Mouse (Mus musculus) megakaryocyte, embryonic 14.5 days (primary cell): ENCODE measurements around the gene Il17re. TPM values are rescaled to one million over a fixed set of nuclear protein-coding genes. Genes with fewer than 3 reads are reported as not detected.

Experiments
- H3K27me3 ChIP-seq: replicated peaks from 2 replicates; pipeline ENCODE3; 2012; ENCODE audit warnings: inconsistent platforms
- H3K36me3 ChIP-seq: replicated peaks from 2 replicates; pipeline ENCODE3; 2012; ENCODE audit warnings: low read length, inconsistent platforms, mixed read lengths
- H3K4me1 ChIP-seq: 2 replicates; pipeline ENCODE4 v1.6.1; 2012; ENCODE audit warnings: inconsistent platforms
- H3K4me3 ChIP-seq: replicated peaks from 2 replicates; pipeline ENCODE3; 2012; ENCODE audit warnings: moderate library complexity, mild to moderate bottlenecking, inconsistent platforms
- H3K9me3 ChIP-seq: 2 replicates; pipeline ENCODE4 v1.6.1; 2012; ENCODE audit warnings: inconsistent platforms
- FLI1 ChIP-seq: IDR thresholded peaks from 2 replicates; pipeline ENCODE4 v1.6.1; 2012; ENCODE audit warnings: low read length, inconsistent platforms, mixed read lengths
- GATA1 ChIP-seq: IDR thresholded peaks from 3 replicates; pipeline ENCODE4 v1.6.1; 2012; ENCODE audit warnings: mixed read lengths, low read length, inconsistent platforms, borderline replicate concordance
- polyA plus RNA-seq: library from polyadenylated mRNA; stranded (reverse); fragments of >175 nt; gene quantifications from 2 replicates; pipeline ENCODE4 v1.2.3, GENCODE M21; 2012; ENCODE audit warnings: low replicate concordance; ENCODE audit not compliant: insufficient read depth

The Il17re gene
- polyA plus RNA-seq, 1 experiment, result 1.0 TPM

- no peaks in the 10 kb centered on the region for H3K9me3 ChIP-seq
- peak within 1 kb of the TSS; percentile 99 for H3K4me3 ChIP-seq
- H3K36me3 ChIP-seq, result peaks cover 23% of the 10 kb centered on the region
- no peak for TF ChIP-seq GATA1
- 0 out of 2 replicates have a peak, but pooled peaks have one; percentile 54 for TF ChIP-seq FLI1
- no peaks in the 10 kb centered on the region for H3K27me3 ChIP-seq
- H3K4me1 ChIP-seq, result peaks cover 34% of the 10 kb centered on the region
Observed at GRCm38 (mm10) chr6:113442442-113443090, 15.7 kb upstream of the Il17re start, which contains the start of gene Jagn1. Gene Jagn1, plus strand, starts transcription at chr6:113442569.

GRCm38 (mm10) chr6:113443091-113443490 lies 15.2 kb upstream of the Il17re start:
- H3K4me1 ChIP-seq, result peaks cover 34% of the 10 kb centered on the region
- no peaks in the 10 kb centered on the region for H3K9me3 ChIP-seq
- H3K36me3 ChIP-seq, result peaks cover 28% of the 10 kb centered on the region
- no peaks in the 10 kb centered on the region for H3K27me3 ChIP-seq
- peak overlapping the region; percentile 99 for H3K4me3 ChIP-seq
- TF ChIP-seq GATA1 (no peak), FLI1 (no peak)

GRCm38 (mm10) chr6:113444207-113444965 lies 13.9 kb upstream of the Il17re start:
- Histone ChIP-seq H3K4me3 (no peak overlapping the region), H3K9me3 (no peaks in the 10 kb centered on the region), H3K36me3 (peaks cover 39% of the 10 kb centered on the region), H3K27me3 (no peaks in the 10 kb centered on the region), H3K4me1 (peaks cover 31% of the 10 kb centered on the region)
- TF ChIP-seq FLI1, result no peak
- TF ChIP-seq GATA1, result no peak

DNA sequence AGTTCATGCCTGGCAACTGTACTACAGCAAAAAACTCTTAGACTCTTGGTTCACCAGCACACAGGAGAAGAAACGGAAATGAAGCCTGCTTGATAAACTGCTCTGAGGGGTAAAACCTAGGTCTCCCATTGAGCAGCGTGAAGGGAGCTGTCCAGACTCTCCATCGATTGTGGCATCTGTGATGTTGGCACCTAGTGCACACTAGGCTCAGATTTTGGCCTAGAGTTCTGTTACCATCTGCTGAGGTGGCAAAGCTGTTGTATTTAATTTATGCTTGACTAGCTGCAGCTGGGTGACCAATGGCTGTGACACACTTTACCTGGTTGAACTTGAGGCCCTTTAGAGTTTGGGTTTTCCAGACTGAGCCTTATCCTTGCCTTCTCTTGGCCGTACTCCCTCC lies 10.6 kb upstream of the Il17re start:
- H3K9me3 ChIP-seq, result no peaks in the 10 kb centered on the region
- no peak overlapping the region for H3K4me3 ChIP-seq
- H3K36me3 ChIP-seq, result peaks cover 41% of the 10 kb centered on the region
- H3K27me3 ChIP-seq, result peaks cover 6% of the 10 kb centered on the region
- TF ChIP-seq GATA1 (no peak), FLI1 (no peak)
- H3K4me1 ChIP-seq, result peaks cover 19% of the 10 kb centered on the region

GRCm38 (mm10) chr6:113451839-113452238 lies 6.4 kb upstream of the Il17re start:
- Histone ChIP-seq H3K9me3 (no peaks in the 10 kb centered on the region), H3K4me1 (peaks cover 7% of the 10 kb centered on the region), H3K36me3 (peaks cover 26% of the 10 kb centered on the region), H3K27me3 (peaks cover 6% of the 10 kb centered on the region), H3K4me3 (no peak overlapping the region)
- TF ChIP-seq GATA1 (no peak), FLI1 (no peak)

DNA sequence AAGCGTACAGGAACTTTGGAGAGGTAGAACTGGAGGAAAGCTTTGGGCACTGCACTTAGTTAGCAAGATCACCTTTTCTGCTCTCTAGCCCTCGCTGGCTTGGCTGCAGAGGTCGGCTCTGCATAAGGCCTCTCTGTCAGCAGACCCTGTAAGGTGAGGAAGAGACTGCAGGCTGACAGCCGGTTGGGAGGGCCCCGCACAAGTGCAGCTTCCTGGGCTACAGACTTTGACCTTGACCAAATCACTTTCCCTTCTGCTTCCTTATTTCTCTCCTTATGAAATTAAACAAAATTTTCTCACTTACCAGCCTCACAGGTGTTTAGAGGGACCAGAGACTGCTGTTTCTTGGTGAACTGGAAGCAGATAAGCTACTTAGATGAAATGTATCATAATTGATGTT lies 3.3 kb upstream of the Il17re start:
- TF ChIP-seq FLI1, result no peak
- TF ChIP-seq GATA1, result no peak
- H3K4me3 ChIP-seq, result no peak overlapping the region
- no peaks in the 10 kb centered on the region for H3K36me3 ChIP-seq
- H3K4me1 ChIP-seq, result peaks cover 39% of the 10 kb centered on the region
- no peaks in the 10 kb centered on the region for H3K9me3 ChIP-seq
- H3K27me3 ChIP-seq, result peaks cover 9% of the 10 kb centered on the region

DNA sequence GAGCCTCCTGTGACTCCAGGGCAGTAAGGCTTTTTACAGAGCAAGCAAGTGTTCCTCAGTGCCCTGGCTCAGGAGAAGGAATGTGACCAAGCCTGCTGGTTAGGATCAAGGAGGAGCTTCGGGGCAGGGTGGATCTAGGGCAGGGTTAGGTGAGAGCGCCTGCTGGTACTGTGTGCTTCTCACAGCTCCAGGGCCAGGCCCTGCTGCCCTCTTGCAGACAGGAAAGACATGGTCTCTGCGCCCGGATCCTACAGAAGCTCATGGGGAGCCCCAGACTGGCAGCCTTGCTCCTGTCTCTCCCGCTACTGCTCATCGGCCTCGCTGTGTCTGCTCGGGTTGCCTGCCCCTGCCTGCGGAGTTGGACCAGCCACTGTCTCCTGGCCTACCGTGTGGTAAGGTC lies 351 bp downstream of the Il17re start:
- H3K9me3 ChIP-seq, result no peaks in the 10 kb centered on the region

GRCm38 (mm10) chr6:113464040-113464439 lies 5.8 kb downstream of the Il17re start:
- no peak for TF ChIP-seq FLI1
- no peak for TF ChIP-seq GATA1
- H3K9me3 ChIP-seq, result no peaks in the 10 kb centered on the region
- no peaks in the 10 kb centered on the region for H3K36me3 ChIP-seq
- no peak overlapping the region for H3K4me3 ChIP-seq
- peaks cover 37% of the 10 kb centered on the region for H3K27me3 ChIP-seq
- peaks cover 35% of the 10 kb centered on the region for H3K4me1 ChIP-seq

More for the DNA sequence above, 351 bp downstream of the Il17re start:
- Histone ChIP-seq H3K36me3 (no peaks in the 10 kb centered on the region), H3K4me3 (peak overlapping the region; percentile 2), H3K4me1 (peaks cover 50% of the 10 kb centered on the region), H3K27me3 (peaks cover 8% of the 10 kb centered on the region)
- TF ChIP-seq GATA1, result no peak
- no peak for TF ChIP-seq FLI1

DNA sequence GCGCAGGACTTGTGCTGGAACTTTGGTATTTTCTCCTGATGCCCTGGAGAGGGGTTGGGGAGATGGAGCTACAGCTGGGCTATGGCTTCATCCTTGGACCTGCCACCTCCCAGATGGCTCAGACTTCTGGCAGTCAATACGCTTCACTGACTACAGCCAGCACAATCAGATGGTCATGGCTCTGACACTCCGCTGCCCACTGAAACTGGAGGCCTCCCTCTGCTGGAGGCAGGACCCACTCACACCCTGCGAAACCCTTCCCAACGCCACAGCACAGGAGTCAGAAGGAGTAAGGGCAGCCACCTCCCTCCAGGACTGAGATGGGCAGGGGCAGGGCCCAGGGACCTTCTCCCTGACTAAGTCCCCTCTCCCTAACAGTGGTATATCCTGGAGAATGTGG lies 7.3 kb downstream of the Il17re start:
- Histone ChIP-seq H3K9me3 (no peaks in the 10 kb centered on the region), H3K27me3 (peaks cover 49% of the 10 kb centered on the region), H3K4me3 (no peak overlapping the region), H3K4me1 (peaks cover 36% of the 10 kb centered on the region), H3K36me3 (no peaks in the 10 kb centered on the region)
- no peak for TF ChIP-seq GATA1
- TF ChIP-seq FLI1, result no peak

GRCm38 (mm10) chr6:113468512-113468911 lies 10.2 kb downstream of the Il17re start:
- peaks cover 36% of the 10 kb centered on the region for H3K4me1 ChIP-seq
- no peak for TF ChIP-seq GATA1
- TF ChIP-seq FLI1, result no peak
- H3K9me3 ChIP-seq, result no peaks in the 10 kb centered on the region
- H3K27me3 ChIP-seq, result peaks cover 66% of the 10 kb centered on the region
- H3K36me3 ChIP-seq, result no peaks in the 10 kb centered on the region
- H3K4me3 ChIP-seq, result peak overlapping the region; percentile 92
